Mouse (Mus musculus) limb, embryonic 15.5 days (tissue): ENCODE measurements around the gene Uqcr11. TPM values are rescaled to one million over a fixed set of nuclear protein-coding genes. Genes with fewer than 3 reads are reported as not detected.

Experiments
- ATAC-seq: fragments of 200-750 bp; cut with Nextera tagmentation; 2 replicates; pipeline ENCODE4 v1.8.0; 2017; ENCODE audit warnings: low read depth, moderate TSS enrichment; ENCODE audit not compliant: insufficient number of reproducible peaks, low FRiP score, low TSS enrichment
- H3K27ac ChIP-seq: fragments of 300-500 bp; sonication (generic); 2 replicates; pipeline ENCODE4 v1.5.1; 2015; ENCODE audit warnings: moderate library complexity, mild to moderate bottlenecking, inconsistent platforms
- H3K27me3 ChIP-seq: fragments of 300-500 bp; sonication (generic); 2 replicates; pipeline ENCODE4 v1.6.1; 2015; ENCODE audit warnings: inconsistent platforms
- H3K36me3 ChIP-seq: fragments of 300-500 bp; sonication (generic); 2 replicates; pipeline ENCODE4 v1.6.1; 2015; ENCODE audit warnings: inconsistent platforms
- H3K4me1 ChIP-seq: fragments of 300-500 bp; sonication (generic); 2 replicates; pipeline ENCODE4 v1.6.1; 2015; ENCODE audit warnings: inconsistent platforms
- H3K4me2 ChIP-seq: fragments of 300-500 bp; sonication (generic); 2 replicates; pipeline ENCODE4 v1.6.1; 2015; ENCODE audit warnings: mild to moderate bottlenecking, inconsistent platforms
- H3K4me3 ChIP-seq: fragments of 300-500 bp; sonication (generic); 2 replicates; pipeline ENCODE4 v1.5.1; 2015; ENCODE audit warnings: mild to moderate bottlenecking, inconsistent platforms
- H3K9ac ChIP-seq: fragments of 300-500 bp; sonication (generic); 2 replicates; pipeline ENCODE4 v1.6.1; 2015; ENCODE audit warnings: inconsistent platforms
- H3K9me3 ChIP-seq: fragments of 300-500 bp; sonication (generic); 2 replicates; pipeline ENCODE4 v1.6.1; 2016; ENCODE audit warnings: inconsistent platforms
- WGBS: fragments of 180-500 bp; shearing (Covaris S2); methylation state at CpG from one replicate; pipeline ENCODE4 v1.1.7; 2015; 5-methylcytosine and 5-hydroxymethylcytosine counted together
- polyA plus RNA-seq: library from polyadenylated mRNA; unstranded; fragments of >200 nt; fragmentation: Nextera tagmentation; extraction: Ambion mirVana; gene quantifications from 2 replicates; pipeline ENCODE4 v1.2.1, GENCODE M21; 2015

The Uqcr11 gene
- polyA plus RNA-seq, 1 experiment from 2014 or later: 562 TPM

- Histone ChIP-seq H3K27ac (no peak overlapping the region), H3K4me2 (no peak overlapping the region), H3K4me1 (peaks cover 20% of the 10 kb centered on the region), H3K9ac (no peak overlapping the region), H3K9me3 (no peaks in the 10 kb centered on the region), H3K4me3 (no peak overlapping the region), H3K27me3 (no peaks in the 10 kb centered on the region), H3K36me3 (peaks cover 71% of the 10 kb centered on the region)
- 94% methylated on average over 35 of the region's 35 CpGs for WGBS
- ATAC-seq: no peak
Measured at GRCm38 (mm10) chr10:80395025-80395627, 11.5 kb downstream of the Uqcr11 start.

GRCm38 (mm10) chr10:80392687-80393086, 13.9 kb downstream of the Uqcr11 start:
- peaks cover 23% of the 10 kb centered on the region for H3K4me1 ChIP-seq
- ATAC-seq: no peak
- no peaks in the 10 kb centered on the region for H3K9me3 ChIP-seq
- no peak overlapping the region for H3K4me2 ChIP-seq
- H3K9ac ChIP-seq: no peak overlapping the region
- no peaks in the 10 kb centered on the region for H3K27me3 ChIP-seq
- 96% methylated on average over 5 of the region's 5 CpGs for WGBS
- no peak overlapping the region for H3K4me3 ChIP-seq
- H3K27ac ChIP-seq: no peak overlapping the region
- H3K36me3 ChIP-seq: peaks cover 75% of the 10 kb centered on the region

DNA sequence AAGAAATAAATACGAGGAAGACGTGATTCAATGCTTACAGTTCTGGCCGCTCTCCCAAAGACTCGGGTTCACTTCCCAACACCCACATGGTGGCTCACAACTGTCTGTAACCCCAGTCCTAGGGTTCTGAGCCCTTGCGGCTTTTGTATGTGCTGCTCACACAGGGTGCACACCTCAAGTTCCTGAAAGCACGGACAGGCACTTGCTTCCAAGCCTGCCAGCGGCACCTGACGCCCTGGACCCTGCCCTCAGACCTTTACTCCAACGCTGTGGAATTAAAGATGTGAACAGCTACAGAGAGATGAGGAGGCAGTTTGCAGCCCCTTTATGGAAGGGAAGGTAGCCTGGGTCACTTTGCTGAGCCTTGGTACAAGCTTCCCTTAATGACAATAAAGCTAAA, 15.9 kb downstream of the Uqcr11 start:
- Histone ChIP-seq H3K27me3 (no peaks in the 10 kb centered on the region), H3K9ac (no peak overlapping the region), H3K36me3 (peaks cover 58% of the 10 kb centered on the region), H3K9me3 (no peaks in the 10 kb centered on the region), H3K27ac (no peak overlapping the region), H3K4me2 (no peak overlapping the region), H3K4me1 (peaks cover 19% of the 10 kb centered on the region), H3K4me3 (no peak overlapping the region)
- no peak for ATAC-seq
- 87% methylated on average over 9 of the region's 9 CpGs for WGBS

GRCm38 (mm10) chr10:80389185-80389708, 17.4 kb downstream of the Uqcr11 start:
- Histone ChIP-seq H3K36me3 (peaks cover 51% of the 10 kb centered on the region), H3K4me3 (no peak overlapping the region), H3K27me3 (no peaks in the 10 kb centered on the region), H3K27ac (no peak overlapping the region), H3K9me3 (no peaks in the 10 kb centered on the region), H3K4me1 (peaks cover 31% of the 10 kb centered on the region), H3K9ac (no peak overlapping the region), H3K4me2 (no peak overlapping the region)
- ATAC-seq: no peak
- WGBS: 59% methylated on average over 4 of the region's 4 CpGs

DNA sequence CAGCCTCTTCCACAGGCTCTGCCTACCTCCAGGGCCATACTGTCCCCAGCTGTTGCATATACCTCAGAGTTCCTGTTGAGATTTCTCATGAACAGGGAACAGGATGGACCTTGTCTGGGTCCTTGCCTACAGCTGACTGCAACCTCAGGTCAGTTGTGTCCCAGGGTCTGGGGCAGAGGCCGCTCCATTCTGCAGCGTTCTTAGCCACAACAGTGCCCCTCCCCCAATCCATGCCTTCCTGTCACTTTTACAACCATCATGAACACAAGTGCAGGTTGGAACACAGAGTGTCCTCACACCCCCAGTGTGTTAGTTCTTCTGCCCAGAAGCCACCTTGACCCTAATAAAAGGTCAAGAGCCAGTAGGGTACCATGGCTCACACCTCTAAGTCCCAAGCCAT, 17.9 kb downstream of the Uqcr11 start:
- H3K9me3 ChIP-seq: no peaks in the 10 kb centered on the region
- H3K27me3 ChIP-seq: no peaks in the 10 kb centered on the region
- H3K4me1 ChIP-seq: peaks cover 35% of the 10 kb centered on the region
- peaks cover 46% of the 10 kb centered on the region for H3K36me3 ChIP-seq
- H3K4me3 ChIP-seq: no peak overlapping the region; the same call in 1 of the 2 replicates
- H3K9ac ChIP-seq: no peak overlapping the region
- ATAC-seq: no peak
- H3K4me2 ChIP-seq: no peak overlapping the region
- H3K27ac ChIP-seq: peak overlapping the region; percentile 82; the same call in 1 of the 2 replicates
- WGBS: 17% methylated on average over 2 of the region's 2 CpGs

- WGBS: 2% methylated on average over 20 of the region's 61 CpGs
- H3K4me1 ChIP-seq: peaks cover 44% of the 10 kb centered on the region
- peak within 1 kb of the TSS; percentile 86 for H3K4me3 ChIP-seq
- H3K9me3 ChIP-seq: no peaks in the 10 kb centered on the region
- peaks cover 35% of the 10 kb centered on the region for H3K36me3 ChIP-seq
- peak within 1 kb of the TSS; percentile 82 for H3K27ac ChIP-seq
- peak; percentile 57; the same call in 1 of the 2 replicates for ATAC-seq
- H3K9ac ChIP-seq: peak within 1 kb of the TSS; percentile 90
- H3K27me3 ChIP-seq: no peaks in the 10 kb centered on the region
- H3K4me2 ChIP-seq: peak within 1 kb of the TSS; percentile 93
Measured at GRCm38 (mm10) chr10:80387522-80387959, 19.1 kb downstream of the Uqcr11 start, which contains the start of gene Mex3d. Mex3d (minus strand) TSS chr10:80387659.

- peaks cover 35% of the 10 kb centered on the region for H3K36me3 ChIP-seq
- H3K27ac ChIP-seq: peak overlapping the region; percentile 75
- peak overlapping the region; percentile 86 for H3K4me3 ChIP-seq
- no peak for ATAC-seq
- under 1% methylated on average over 85 of the region's 94 CpGs for WGBS
- peak overlapping the region; percentile 90 for H3K9ac ChIP-seq
- H3K9me3 ChIP-seq: no peaks in the 10 kb centered on the region
- peak overlapping the region; percentile 88 for H3K4me2 ChIP-seq
- H3K27me3 ChIP-seq: no peaks in the 10 kb centered on the region
- H3K4me1 ChIP-seq: peaks cover 44% of the 10 kb centered on the region
Measured at GRCm38 (mm10) chr10:80386735-80387471, 19.7 kb downstream of the Uqcr11 start.

- ATAC-seq: peak; percentile 9; the same call in 1 of the 2 replicates
- H3K27ac ChIP-seq: peak overlapping the region; percentile 75
- peak overlapping the region; percentile 90 for H3K9ac ChIP-seq
- no peaks in the 10 kb centered on the region for H3K9me3 ChIP-seq
- under 1% methylated on average over 34 of the region's 34 CpGs for WGBS
- peak overlapping the region; percentile 88 for H3K4me2 ChIP-seq
- peak overlapping the region; percentile 86 for H3K4me3 ChIP-seq
- no peaks in the 10 kb centered on the region for H3K27me3 ChIP-seq
- peaks cover 35% of the 10 kb centered on the region for H3K36me3 ChIP-seq
- H3K4me1 ChIP-seq: peaks cover 44% of the 10 kb centered on the region
Measured at GRCm38 (mm10) chr10:80385811-80386734, 20.6 kb downstream of the Uqcr11 start.

- Histone ChIP-seq H3K4me1 (peaks cover 44% of the 10 kb centered on the region), H3K27me3 (no peaks in the 10 kb centered on the region), H3K9me3 (no peaks in the 10 kb centered on the region), H3K9ac (peak overlapping the region; percentile 90), H3K4me2 (peak overlapping the region; percentile 88), H3K4me3 (peak overlapping the region; percentile 86), H3K36me3 (peaks cover 34% of the 10 kb centered on the region), H3K27ac (no peak overlapping the region; the same call in 1 of the 2 replicates)
- WGBS: 13% methylated on average over 7 of the region's 7 CpGs
- ATAC-seq: no peak
Measured at GRCm38 (mm10) chr10:80385310-80385709, 21.3 kb downstream of the Uqcr11 start.

DNA sequence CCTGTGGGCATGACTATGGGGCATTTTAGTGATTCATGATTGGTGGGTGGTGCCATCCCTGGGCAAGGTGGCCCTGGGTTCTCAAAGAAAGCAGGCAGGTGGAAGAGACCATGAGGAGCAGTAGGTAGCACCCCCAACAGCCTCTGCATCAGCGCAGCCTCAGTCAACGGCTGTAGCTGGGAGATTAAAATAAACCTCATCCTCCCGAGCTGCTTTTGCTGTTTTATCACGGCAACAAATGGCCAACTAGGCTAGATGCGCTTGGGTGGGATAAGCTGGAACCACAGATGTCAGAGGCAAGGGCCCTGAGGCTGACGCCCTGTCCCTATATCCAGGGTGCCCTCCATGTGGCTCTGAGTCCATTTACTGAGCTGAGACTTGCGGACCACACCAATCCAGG, 21.9 kb downstream of the Uqcr11 start:
- peak overlapping the region; percentile 88 for H3K4me2 ChIP-seq
- peaks cover 44% of the 10 kb centered on the region for H3K4me1 ChIP-seq
- peaks cover 33% of the 10 kb centered on the region for H3K36me3 ChIP-seq
- H3K27ac ChIP-seq: no peak overlapping the region
- no peak for ATAC-seq
- no peaks in the 10 kb centered on the region for H3K9me3 ChIP-seq
- H3K9ac ChIP-seq: peak overlapping the region; percentile 90; the same call in 1 of the 2 replicates
- peak overlapping the region; percentile 86 for H3K4me3 ChIP-seq
- 75% methylated on average over 7 of the region's 7 CpGs for WGBS
- H3K27me3 ChIP-seq: no peaks in the 10 kb centered on the region

- H3K9ac ChIP-seq: no peak overlapping the region
- H3K36me3 ChIP-seq: peaks cover 38% of the 10 kb centered on the region
Measured at GRCm38 (mm10) chr10:80384115-80384639, 22.5 kb downstream of the Uqcr11 start.

More at GRCm38 (mm10) chr10:80384115-80384639, 22.5 kb downstream of the Uqcr11 start:
- Histone ChIP-seq H3K9me3 (no peaks in the 10 kb centered on the region), H3K4me3 (peak overlapping the region; percentile 86), H3K4me2 (0 out of 2 replicates have a peak overlapping the region, but pooled peaks have one; percentile 88), H3K27me3 (no peaks in the 10 kb centered on the region), H3K27ac (no peak overlapping the region), H3K4me1 (peaks cover 44% of the 10 kb centered on the region)
- WGBS: 84% methylated on average over 4 of the region's 4 CpGs
- no peak for ATAC-seq
